Mouse (Mus musculus) testis, adult 2 months (tissue): ENCODE results near the gene Etfrf1.

Source experiments
- CTCF ChIP-seq: fragments of 200-500 bp; IDR thresholded peaks from 2 replicates; pipeline ENCODE4 v1.5.1; 2012; ENCODE audit warnings: low read depth, mild to moderate bottlenecking, inconsistent platforms, low read length, moderate library complexity; ENCODE audit not compliant: control insufficient read depth, insufficient read depth, insufficient replicate concordance
- POLR2A ChIP-seq: fragments of 200-500 bp; IDR thresholded peaks from 2 replicates; pipeline ENCODE4 v1.6.1; 2012; ENCODE audit warnings: low read depth, mild to moderate bottlenecking, inconsistent platforms, low read length, moderate library complexity; ENCODE audit not compliant: control insufficient read depth

GRCm38 (mm10) chr6:145255952-145256700, 45.2 kb downstream of the Etfrf1 start:
- no peak for TF ChIP-seq CTCF
- TF ChIP-seq POLR2A = no peak
